Mouse (Mus musculus): ENCODE data around the gene Gm10696. TPM values are rescaled to one million over a fixed set of nuclear protein-coding genes. Genes with fewer than 3 reads are reported as not detected.
"Not testable (repeated sequence)": the region's sequence is repeated elsewhere in the genome, so short reads cannot be mapped to it uniquely, and the experiment has no call there.

Gene Gm10696
- not detected in 2 replicates for total RNA-seq (2014; rRNA removed)
- not detected in 2 replicates for polyA plus RNA-seq (2015; fragmentation: Nextera tagmentation; extraction: Ambion mirVana)

DNA sequence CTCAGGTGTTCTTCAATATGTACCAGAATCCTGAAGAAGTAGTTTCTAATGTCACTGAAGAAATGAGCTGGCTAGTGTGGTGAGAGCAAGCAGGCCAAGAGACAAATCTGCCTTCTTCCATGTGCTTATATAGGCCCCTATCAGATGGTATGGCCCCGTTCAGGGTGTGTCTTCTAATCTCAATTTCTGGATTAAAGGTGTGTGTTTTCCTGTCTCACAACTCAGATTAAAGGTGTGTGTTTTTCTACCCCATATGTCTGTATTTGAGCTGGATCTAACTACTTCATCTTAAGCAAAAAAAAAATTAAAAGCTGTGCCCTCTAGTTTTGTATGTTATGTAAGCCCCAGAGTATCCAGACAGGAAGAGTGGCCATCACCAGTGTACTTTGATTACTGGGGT, at the start of gene Gm10696:
Gene Gm10696 (minus strand): TSS at position 101 of the 400 bp plus-strand sequence.
- ATAC-seq (ENCODE audit: low FRiP score); H3K36me3 ChIP-seq (ENCODE audit: insufficient read depth, low read length); H3K27ac ChIP-seq (ENCODE audit: low read depth, low read length); H3K4me1 ChIP-seq (ENCODE audit: insufficient read depth, low read length); H3K27me3 ChIP-seq (ENCODE audit: insufficient read depth, low read length); H3K4me3 ChIP-seq (ENCODE audit: low read depth, low read length); H3K4me2 ChIP-seq (ENCODE audit: low read depth, low read length, poor library complexity, severe bottlenecking); H3K9ac ChIP-seq (replicated peaks; ENCODE audit: low read length, poor library complexity, severe bottlenecking); H3K9me3 ChIP-seq (ENCODE audit: low read length); DNase-seq (ENCODE audit: low spot score): not testable (repeated sequence)
- WGBS, result 95% methylated on average over 1 of the region's 1 CpGs

- not testable (repeated sequence) for H3K27me3 ChIP-seq (ENCODE audit: insufficient read depth, low read length); DNase-seq (ENCODE audit: low spot score); H3K4me1 ChIP-seq (ENCODE audit: insufficient read depth, low read length); ATAC-seq (ENCODE audit: low FRiP score); H3K36me3 ChIP-seq (ENCODE audit: insufficient read depth, low read length); H3K4me3 ChIP-seq (ENCODE audit: low read depth, low read length); H3K27ac ChIP-seq (ENCODE audit: low read depth, low read length); H3K9me3 ChIP-seq (ENCODE audit: low read length); H3K9ac ChIP-seq (replicated peaks; ENCODE audit: low read length, poor library complexity, severe bottlenecking); H3K4me2 ChIP-seq (ENCODE audit: low read depth, low read length, poor library complexity, severe bottlenecking)
- 90% methylated on average over 2 of the region's 4 CpGs for WGBS
Observed at GRCm38 (mm10) chr3:94196414-94196813, 18.4 kb upstream of the Gm10696 start, which contains the start of gene Gm5286. Gene Gm5286 (plus strand): TSS chr3:94196714.

DNA sequence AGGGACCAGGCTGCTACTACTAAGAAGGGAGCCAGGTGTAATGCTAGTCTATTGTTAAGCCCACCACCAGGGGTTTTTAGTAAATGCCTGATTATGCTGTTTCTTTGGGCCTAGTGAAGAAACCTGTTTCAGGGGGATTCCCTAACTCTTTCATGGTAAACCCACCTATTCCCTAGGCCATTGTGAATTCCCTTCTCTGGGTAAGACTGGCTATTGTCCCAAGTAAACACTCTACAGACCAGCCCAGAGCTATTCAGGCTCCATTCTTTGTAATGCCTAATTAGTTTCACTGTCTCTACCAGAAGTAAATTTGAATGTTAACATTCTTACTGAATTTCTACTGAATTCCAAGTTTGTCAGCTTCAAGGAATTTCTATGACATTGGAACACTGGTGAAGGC, 10.6 kb downstream of the Gm10696 start:
- H3K27ac ChIP-seq (ENCODE audit: low read depth, low read length); H3K9me3 ChIP-seq (ENCODE audit: low read length); H3K36me3 ChIP-seq (ENCODE audit: insufficient read depth, low read length); H3K4me3 ChIP-seq (ENCODE audit: low read depth, low read length); H3K27me3 ChIP-seq (ENCODE audit: insufficient read depth, low read length); DNase-seq (ENCODE audit: low spot score); H3K4me2 ChIP-seq (ENCODE audit: low read depth, low read length, poor library complexity, severe bottlenecking); ATAC-seq (ENCODE audit: low FRiP score); H3K4me1 ChIP-seq (ENCODE audit: insufficient read depth, low read length); H3K9ac ChIP-seq (replicated peaks; ENCODE audit: low read length, poor library complexity, severe bottlenecking): not testable (repeated sequence)

Other genes starting within 250 kb of the Gm10696 start
- gene Gm9117, start 234.7 kb downstream of the Gm10696 start, total RNA-seq (2014; rRNA removed), result not detected in 2 replicates
- gene Gm9117, start 234.7 kb downstream of the Gm10696 start, polyA plus RNA-seq (2015; fragmentation: Nextera tagmentation; extraction: Ambion mirVana), result not detected in 2 replicates
- not detected in 2 replicates for gene Tdpoz5, start 216.9 kb downstream of the Gm10696 start, total RNA-seq (2014; rRNA removed)
- not detected in 2 replicates for gene Tdpoz5, start 216.9 kb downstream of the Gm10696 start, polyA plus RNA-seq (2015; fragmentation: Nextera tagmentation; extraction: Ambion mirVana)
- not detected in 2 replicates for gene Gm9125, start 123.3 kb downstream of the Gm10696 start, total RNA-seq (2014; rRNA removed)
- not detected in 2 replicates for gene Gm9125, start 123.3 kb downstream of the Gm10696 start, polyA plus RNA-seq (2015; fragmentation: Nextera tagmentation; extraction: Ambion mirVana)
- gene Gm10697, start 105.5 kb downstream of the Gm10696 start, total RNA-seq (2014; rRNA removed), result not detected in 2 replicates
- not detected in 2 replicates for gene Gm10697, start 105.5 kb downstream of the Gm10696 start, polyA plus RNA-seq (2015; fragmentation: Nextera tagmentation; extraction: Ambion mirVana)
- gene Gm5286, start 18.5 kb upstream of the Gm10696 start, total RNA-seq (2014; rRNA removed), result not detected in 2 replicates
- gene Gm5286, start 18.5 kb upstream of the Gm10696 start, polyA plus RNA-seq (2015; fragmentation: Nextera tagmentation; extraction: Ambion mirVana), result not detected in 2 replicates
- gene Gm4778, start 85.8 kb upstream of the Gm10696 start, total RNA-seq (2014; rRNA removed), result not detected in 2 replicates
- gene Gm4778, start 85.8 kb upstream of the Gm10696 start, polyA plus RNA-seq (2015; fragmentation: Nextera tagmentation; extraction: Ambion mirVana), result not detected in 2 replicates
- 28.7 and 32.7 TPM in 2 replicates for gene Them4, start 131.9 kb upstream of the Gm10696 start, total RNA-seq (2014; rRNA removed)
- 72.9 and 73.0 TPM in 2 replicates for gene Them4, start 131.9 kb upstream of the Gm10696 start, polyA plus RNA-seq (2015; fragmentation: Nextera tagmentation; extraction: Ambion mirVana)
- gene Them5, start 163.9 kb upstream of the Gm10696 start, total RNA-seq (2014; rRNA removed), result 0.16 TPM in 1 of 2 replicates, not detected in the other
- not detected in 2 replicates for gene Them5, start 163.9 kb upstream of the Gm10696 start, polyA plus RNA-seq (2015; fragmentation: Nextera tagmentation; extraction: Ambion mirVana)
- 1.7 and 2.8 TPM in 2 replicates for gene C2cd4d, start 184.2 kb upstream of the Gm10696 start, total RNA-seq (2014; rRNA removed)
- gene C2cd4d, start 184.2 kb upstream of the Gm10696 start, polyA plus RNA-seq (2015; fragmentation: Nextera tagmentation; extraction: Ambion mirVana), result 1.7 and 2.2 TPM in 2 replicates
- 0.42 and 0.60 TPM in 2 replicates for gene Rorc, start 194.6 kb upstream of the Gm10696 start, total RNA-seq (2014; rRNA removed)
- gene Rorc, start 194.6 kb upstream of the Gm10696 start, polyA plus RNA-seq (2015; fragmentation: Nextera tagmentation; extraction: Ambion mirVana), result 0.12 and 0.25 TPM in 2 replicates
- 1.6 and 1.8 TPM in 2 replicates for gene Lingo4, start 220.3 kb upstream of the Gm10696 start, total RNA-seq (2014; rRNA removed)
- 1.5 TPM in 2 replicates for gene Lingo4, start 220.3 kb upstream of the Gm10696 start, polyA plus RNA-seq (2015; fragmentation: Nextera tagmentation; extraction: Ambion mirVana)
- 12.0 and 18.5 TPM in 2 replicates for gene Tdrkh, start 235.1 kb upstream of the Gm10696 start, total RNA-seq (2014; rRNA removed)
- 39.5 and 40.3 TPM in 2 replicates for gene Tdrkh, start 235.1 kb upstream of the Gm10696 start, polyA plus RNA-seq (2015; fragmentation: Nextera tagmentation; extraction: Ambion mirVana)